Mouse (Mus musculus) hindbrain, embryonic 13.5 days (tissue): ENCODE results near the gene Crabp2. TPM values are rescaled to one million over a fixed set of nuclear protein-coding genes. Genes with fewer than 3 reads are reported as not detected.
"Not testable (repeated sequence)": the region's sequence is repeated elsewhere in the genome, so short reads cannot be mapped to it uniquely, and the experiment has no call there.

ENCODE experiments used
- ATAC-seq: fragments of 200-750 bp; cut with Nextera tagmentation; 2 replicates; pipeline ENCODE4 v1.8.0; 2017; ENCODE audit warnings: moderate TSS enrichment; ENCODE audit not compliant: low FRiP score
- H3K27ac ChIP-seq: fragments of 300-500 bp; sonication (generic); 2 replicates; pipeline ENCODE4 v1.5.1; 2015; ENCODE audit warnings: inconsistent platforms, mild to moderate bottlenecking, moderate library complexity
- H3K27me3 ChIP-seq: fragments of 300-500 bp; sonication (generic); 2 replicates; pipeline ENCODE4 v1.6.1; 2015; ENCODE audit warnings: mild to moderate bottlenecking, inconsistent platforms
- H3K36me3 ChIP-seq: fragments of 300-500 bp; sonication (generic); 2 replicates; pipeline ENCODE4 v1.6.1; 2015; ENCODE audit warnings: mild to moderate bottlenecking, inconsistent platforms
- H3K4me1 ChIP-seq: fragments of 300-500 bp; sonication (generic); replicated peaks from 2 replicates; pipeline ENCODE4 v1.6.1; 2015; ENCODE audit warnings: inconsistent platforms
- H3K4me2 ChIP-seq: fragments of 300-500 bp; sonication (generic); 2 replicates; pipeline ENCODE4 v1.6.1; 2015; ENCODE audit warnings: inconsistent platforms, mild to moderate bottlenecking, moderate library complexity
- H3K4me3 ChIP-seq: fragments of 300-500 bp; sonication (generic); 2 replicates; pipeline ENCODE4 v1.5.1; 2015; ENCODE audit warnings: mild to moderate bottlenecking, inconsistent platforms
- H3K9ac ChIP-seq: fragments of 300-500 bp; sonication (generic); 2 replicates; pipeline ENCODE4 v1.6.1; 2015; ENCODE audit warnings: mild to moderate bottlenecking, inconsistent platforms
- H3K9me3 ChIP-seq: fragments of 300-500 bp; sonication (generic); 2 replicates; pipeline ENCODE4 v1.6.1; 2016; ENCODE audit warnings: inconsistent platforms
- WGBS: fragments of 180-500 bp; shearing (Covaris S2); methylation state at CpG from one replicate; pipeline ENCODE4 v1.1.7; 2015; 5-methylcytosine and 5-hydroxymethylcytosine counted together
- polyA plus RNA-seq: library from polyadenylated mRNA; unstranded; fragments of >200 nt; fragmentation: Nextera tagmentation; extraction: Ambion mirVana; gene quantifications from 2 replicates; pipeline ENCODE4 v1.2.1, GENCODE M21; 2015

Crabp2 gene
- 145 and 148 TPM in 2 replicates for polyA plus RNA-seq

- Histone ChIP-seq H3K4me1 (peaks cover 85% of the 10 kb centered on the region), H3K9me3 (no peaks in the 10 kb centered on the region), H3K4me2 (peak within 1 kb of the TSS; percentile 59), H3K4me3 (peak within 1 kb of the TSS; percentile 36), H3K9ac (peak within 1 kb of the TSS; percentile 68), H3K27ac (peak within 1 kb of the TSS; percentile 71), H3K36me3 (0 out of 2 replicates have a peak, but pooled peaks cover 1% of the 10 kb centered on the region), H3K27me3 (no peaks in the 10 kb centered on the region)
- 0 out of 2 replicates have a peak, but pooled peaks have one; percentile 2 for ATAC-seq
- WGBS: under 1% methylated on average over 35 of the region's 35 CpGs
Observed at GRCm38 (mm10) chr3:87948378-87949265, at the start of gene Crabp2. Gene Crabp2 (plus strand): TSS chr3:87948666.

- Histone ChIP-seq H3K4me3 (no peak overlapping the region), H3K27me3 (no peaks in the 10 kb centered on the region)
- WGBS: 70% methylated on average over 3 of the region's 3 CpGs
Observed at GRCm38 (mm10) chr3:87899266-87899665, 49.2 kb upstream of the Crabp2 start.

GRCm38 (mm10) chr3:87899776-87900175, 48.7 kb upstream of the Crabp2 start:
- Histone ChIP-seq H3K4me1 (no peaks in the 10 kb centered on the region), H3K4me3 (no peak overlapping the region), H3K4me2 (no peak overlapping the region), H3K9me3 (no peaks in the 10 kb centered on the region), H3K36me3 (no peaks in the 10 kb centered on the region), H3K27ac (no peak overlapping the region), H3K9ac (no peak overlapping the region), H3K27me3 (no peaks in the 10 kb centered on the region)
- 80% methylated on average over 3 of the region's 3 CpGs for whole genome bisulfite sequencing
- no peak for ATAC-seq

More at GRCm38 (mm10) chr3:87899266-87899665, 49.2 kb upstream of the Crabp2 start:
- ATAC-seq: no peak
- H3K4me2 ChIP-seq: no peak overlapping the region
- H3K27ac ChIP-seq: no peak overlapping the region
- no peaks in the 10 kb centered on the region for H3K9me3 ChIP-seq
- H3K9ac ChIP-seq: no peak overlapping the region
- H3K4me1 ChIP-seq: no peaks in the 10 kb centered on the region
- H3K36me3 ChIP-seq: no peaks in the 10 kb centered on the region

- Histone ChIP-seq H3K9me3 (no peaks in the 10 kb centered on the region), H3K4me1 (no peaks in the 10 kb centered on the region), H3K4me3 (no peak overlapping the region), H3K27ac (no peak overlapping the region), H3K27me3 (no peaks in the 10 kb centered on the region), H3K4me2 (no peak overlapping the region), H3K9ac (no peak overlapping the region), H3K36me3 (no peaks in the 10 kb centered on the region)
- WGBS: 59% methylated on average over 1 of the region's 1 CpGs
- no peak for ATAC-seq
Observed at GRCm38 (mm10) chr3:87901036-87901624, 47.3 kb upstream of the Crabp2 start.

- not testable (repeated sequence) for ATAC-seq, H3K27ac ChIP-seq, H3K4me3 ChIP-seq, H3K27me3 ChIP-seq, H3K4me1 ChIP-seq, H3K9me3 ChIP-seq, H3K4me2 ChIP-seq, H3K36me3 ChIP-seq, H3K9ac ChIP-seq
- 84% methylated on average over 6 of the region's 6 CpGs for WGBS
Observed at GRCm38 (mm10) chr3:87901959-87902358, 46.5 kb upstream of the Crabp2 start.

GRCm38 (mm10) chr3:87903821-87904220, 44.6 kb upstream of the Crabp2 start:
- Histone ChIP-seq H3K4me1 (peaks cover 18% of the 10 kb centered on the region), H3K36me3 (no peaks in the 10 kb centered on the region), H3K9me3 (no peaks in the 10 kb centered on the region), H3K27me3 (no peaks in the 10 kb centered on the region), H3K9ac (no peak overlapping the region), H3K4me3 (no peak overlapping the region), H3K27ac (no peak overlapping the region), H3K4me2 (no peak overlapping the region)
- 53% methylated on average over 5 of the region's 5 CpGs for WGBS
- no peak for ATAC-seq

- under 1% methylated on average over 57 of the region's 57 CpGs for WGBS
- Histone ChIP-seq H3K27me3 (no peaks in the 10 kb centered on the region), H3K27ac (peak within 1 kb of the TSS; percentile 96), H3K4me3 (peak within 1 kb of the TSS; percentile 98), H3K36me3 (no peaks in the 10 kb centered on the region), H3K4me2 (peak within 1 kb of the TSS; percentile 91), H3K4me1 (peaks cover 40% of the 10 kb centered on the region), H3K9ac (peak within 1 kb of the TSS; percentile 94), H3K9me3 (no peaks in the 10 kb centered on the region)
- peak; percentile 95 for ATAC-seq
Observed at GRCm38 (mm10) chr3:87905880-87906485, 42.5 kb upstream of the Crabp2 start, which contains the start of gene Hdgf. Gene Hdgf (plus strand): TSS chr3:87906321.

GRCm38 (mm10) chr3:87906601-87906980, 41.9 kb upstream of the Crabp2 start:
- Histone ChIP-seq H3K27me3 (no peaks in the 10 kb centered on the region), H3K27ac (peak overlapping the region; percentile 96), H3K9ac (peak overlapping the region; percentile 94), H3K9me3 (no peaks in the 10 kb centered on the region), H3K36me3 (no peaks in the 10 kb centered on the region), H3K4me3 (peak overlapping the region; percentile 98), H3K4me2 (peak overlapping the region; percentile 91), H3K4me1 (peaks cover 43% of the 10 kb centered on the region)
- ATAC-seq: peak; percentile 44
- under 1% methylated on average over 23 of the region's 47 CpGs for WGBS

GRCm38 (mm10) chr3:87906981-87907857, 41.2 kb upstream of the Crabp2 start:
- ATAC-seq: no peak
- WGBS: under 1% methylated on average over 27 of the region's 27 CpGs
- H3K27me3 ChIP-seq: no peaks in the 10 kb centered on the region

GRCm38 (mm10) chr3:87907906-87908305, 40.6 kb upstream of the Crabp2 start:
- ATAC-seq: no peak
- H3K36me3 ChIP-seq: no peaks in the 10 kb centered on the region; the same call in 1 of the 2 replicates
- peak overlapping the region; percentile 94 for H3K9ac ChIP-seq
- no peaks in the 10 kb centered on the region for H3K9me3 ChIP-seq
- peak overlapping the region; percentile 98 for H3K4me3 ChIP-seq
- WGBS: 17% methylated on average over 1 of the region's 1 CpGs
- H3K27ac ChIP-seq: peak overlapping the region; percentile 96
- H3K4me1 ChIP-seq: peaks cover 43% of the 10 kb centered on the region
- H3K27me3 ChIP-seq: no peaks in the 10 kb centered on the region
- peak overlapping the region; percentile 91 for H3K4me2 ChIP-seq

More at GRCm38 (mm10) chr3:87906981-87907857, 41.2 kb upstream of the Crabp2 start:
- Histone ChIP-seq H3K4me2 (peak overlapping the region; percentile 91), H3K9me3 (no peaks in the 10 kb centered on the region), H3K9ac (peak overlapping the region; percentile 94), H3K4me1 (peaks cover 43% of the 10 kb centered on the region), H3K36me3 (no peaks in the 10 kb centered on the region), H3K27ac (peak overlapping the region; percentile 96), H3K4me3 (peak overlapping the region; percentile 98)

- Histone ChIP-seq H3K27me3 (no peaks in the 10 kb centered on the region), H3K9me3 (no peaks in the 10 kb centered on the region), H3K36me3 (peaks cover 15% of the 10 kb centered on the region), H3K27ac (peak overlapping the region; percentile 88), H3K4me2 (no peak overlapping the region), H3K4me1 (peaks cover 43% of the 10 kb centered on the region), H3K9ac (peak overlapping the region; percentile 68; the same call in 1 of the 2 replicates), H3K4me3 (no peak overlapping the region)
- 88% methylated on average over 2 of the region's 2 CpGs for WGBS
- no peak for ATAC-seq
Observed at GRCm38 (mm10) chr3:87909381-87909780, 39.1 kb upstream of the Crabp2 start.
